Mouse (Mus musculus): ENCODE measurements around the gene Kif16b.

The Kif16b gene

DNA sequence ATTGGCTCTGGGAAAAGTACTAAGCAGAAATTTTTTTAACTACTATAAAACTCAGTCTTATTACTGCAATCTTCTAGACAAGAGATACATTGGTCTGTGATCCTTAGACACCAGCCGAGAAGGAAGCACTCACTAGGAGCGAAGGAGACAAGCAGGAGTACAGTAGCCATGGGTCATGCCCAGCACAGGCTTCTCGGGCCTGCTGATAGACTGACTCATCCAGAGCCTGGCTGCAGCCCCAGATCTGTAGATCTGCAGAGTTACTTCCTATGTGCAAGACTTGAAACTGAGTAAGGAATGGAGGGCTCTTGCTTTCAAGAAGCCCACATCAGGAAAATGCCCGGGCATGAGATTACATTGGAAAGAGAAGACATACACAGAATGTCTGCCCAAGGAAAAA is 169.0 kb downstream of the Kif16b start:
- no peak for DNase-seq (ENCODE audit: low read depth)

- DNase-seq (ENCODE audit: low read depth), result no peak
These were observed 169.6 kb downstream of the Kif16b start for GRCm38 (mm10) chr2:142731778-142732092.

DNA sequence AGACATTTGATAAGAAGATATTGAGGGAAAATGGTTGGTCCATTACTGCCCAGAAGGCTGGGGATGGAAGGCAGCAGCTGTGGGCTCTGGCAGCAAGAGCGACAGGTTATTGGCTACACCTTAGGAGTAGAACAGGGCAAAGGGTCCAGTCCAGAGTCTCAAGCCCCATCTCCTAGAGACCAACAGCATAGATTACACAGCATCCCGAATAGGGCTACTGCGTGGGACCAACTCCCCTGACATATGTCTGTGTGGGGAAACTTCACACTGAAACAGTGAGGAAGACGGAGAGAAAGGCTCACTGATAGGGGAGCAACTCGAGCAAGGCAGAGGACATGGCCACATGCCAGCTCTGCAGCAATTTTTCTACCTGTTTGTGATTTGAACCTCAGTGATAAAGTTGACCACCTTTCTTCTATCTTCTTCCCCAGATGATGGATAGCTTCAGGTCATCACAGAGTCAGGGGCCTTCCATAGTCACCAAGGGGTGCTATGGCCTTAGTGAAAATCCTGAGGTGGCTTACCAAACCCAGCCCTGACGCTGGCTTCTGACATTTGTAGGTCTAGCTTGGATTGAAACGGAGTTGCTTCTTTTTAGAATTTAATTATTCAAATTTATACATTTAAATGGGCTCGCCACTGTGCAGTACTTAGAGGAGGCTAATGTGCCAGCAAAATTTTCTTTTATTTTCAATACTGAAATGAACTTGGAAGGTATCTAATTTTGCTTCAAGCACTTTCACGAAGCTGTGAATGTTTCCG is 170.1 kb downstream of the Kif16b start:
- no peak for DNase-seq (ENCODE audit: low read depth)

DNA sequence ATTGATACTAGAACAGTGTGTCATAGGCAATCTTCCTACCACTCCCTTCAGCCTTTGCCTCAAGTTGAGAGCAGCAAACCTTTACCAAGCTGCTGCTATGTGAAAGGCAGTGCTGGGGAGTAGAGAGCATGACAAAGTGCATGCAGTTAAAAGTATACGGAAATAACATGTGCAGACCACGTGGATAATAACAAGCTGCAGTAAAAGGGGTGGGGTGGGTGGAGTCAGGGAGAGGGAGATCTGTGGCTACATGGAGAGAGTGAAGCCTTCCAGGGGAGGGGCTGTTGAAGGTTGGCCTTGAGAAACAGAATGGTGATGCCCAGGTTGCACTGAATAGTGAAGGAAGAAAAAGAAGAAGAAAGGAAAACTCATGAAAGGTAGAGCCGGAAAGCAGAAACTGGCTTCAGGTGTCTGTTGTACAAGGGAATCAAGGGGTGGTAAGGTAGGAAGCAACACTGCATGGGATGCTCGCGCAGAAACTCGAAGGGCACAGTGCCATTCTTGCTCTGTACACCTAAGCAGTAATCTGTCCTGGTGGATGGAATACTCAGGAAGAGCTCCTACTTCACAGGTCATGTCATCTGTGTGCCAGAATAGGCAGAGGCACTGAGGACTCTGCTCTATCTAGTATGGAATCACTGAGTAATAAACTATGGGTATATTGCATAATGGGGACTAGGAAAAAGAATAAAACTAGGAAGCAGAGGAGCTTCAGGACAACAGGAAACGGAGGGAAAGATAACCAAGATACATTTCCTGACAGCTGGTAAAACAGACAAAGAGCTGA is 176.9 kb downstream of the Kif16b start:
- no peak for DNase-seq (ENCODE audit: low read depth)

GRCm38 (mm10) chr2:142720174-142720573 is 181.2 kb downstream of the Kif16b start:
- DNase-seq (ENCODE audit: low read depth), result no peak

DNA sequence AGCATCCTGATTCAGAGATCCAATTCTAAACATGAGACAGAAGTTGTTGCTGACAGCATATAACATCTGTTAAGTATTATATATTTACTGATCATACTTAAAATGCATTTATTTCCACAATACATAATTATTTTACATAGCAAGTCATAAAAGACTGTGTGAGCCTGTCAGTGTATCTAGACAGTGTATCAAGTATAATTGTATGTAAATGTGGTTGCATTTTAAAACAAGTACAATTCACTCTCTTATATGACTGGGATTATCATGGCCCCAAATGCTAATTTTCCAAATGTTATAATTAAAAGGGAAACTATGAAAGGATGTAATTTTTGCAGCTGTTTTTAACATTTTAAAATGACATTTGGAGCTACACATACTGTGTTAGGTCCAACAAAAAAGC is 182.3 kb downstream of the Kif16b start:
- no peak for DNase-seq (ENCODE audit: low read depth)

DNA sequence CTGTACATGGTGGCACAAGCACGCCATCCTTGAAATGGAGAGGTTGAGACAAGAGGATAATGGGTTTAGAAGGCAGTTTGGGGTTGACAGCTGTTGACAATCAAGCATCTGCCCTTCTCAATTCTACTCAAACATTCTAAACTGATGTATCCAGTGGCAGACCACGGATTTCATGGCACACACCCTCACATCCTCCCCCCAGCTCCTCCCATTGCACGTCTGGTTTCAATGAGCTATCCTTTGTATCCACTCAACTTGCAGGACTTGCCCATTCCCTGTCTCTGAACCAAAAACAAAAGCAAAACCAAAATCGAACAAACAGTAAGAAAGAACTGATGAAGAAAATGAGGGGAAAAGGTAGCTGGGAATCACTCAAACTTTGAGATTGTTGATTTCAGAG is 183.7 kb downstream of the Kif16b start:
- no peak for DNase-seq (ENCODE audit: low read depth)

DNA sequence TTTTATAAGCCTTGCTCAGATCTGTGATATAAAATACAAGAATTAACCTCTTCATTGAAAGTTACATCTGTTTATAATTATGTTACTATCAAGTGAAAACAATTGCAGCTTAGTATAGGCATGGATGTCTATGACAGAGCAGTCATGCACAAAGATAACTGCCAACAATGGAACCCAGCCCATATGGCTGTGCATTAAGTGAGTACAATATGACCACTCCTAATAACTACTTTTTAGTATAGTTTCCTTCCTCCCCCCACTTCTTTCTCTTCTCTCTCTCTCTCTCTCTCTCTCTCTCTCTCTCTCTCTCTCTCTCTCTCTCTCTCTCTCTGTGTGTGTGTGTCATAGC is 185.4 kb downstream of the Kif16b start:
- no peak for DNase-seq (ENCODE audit: low read depth)

DNA sequence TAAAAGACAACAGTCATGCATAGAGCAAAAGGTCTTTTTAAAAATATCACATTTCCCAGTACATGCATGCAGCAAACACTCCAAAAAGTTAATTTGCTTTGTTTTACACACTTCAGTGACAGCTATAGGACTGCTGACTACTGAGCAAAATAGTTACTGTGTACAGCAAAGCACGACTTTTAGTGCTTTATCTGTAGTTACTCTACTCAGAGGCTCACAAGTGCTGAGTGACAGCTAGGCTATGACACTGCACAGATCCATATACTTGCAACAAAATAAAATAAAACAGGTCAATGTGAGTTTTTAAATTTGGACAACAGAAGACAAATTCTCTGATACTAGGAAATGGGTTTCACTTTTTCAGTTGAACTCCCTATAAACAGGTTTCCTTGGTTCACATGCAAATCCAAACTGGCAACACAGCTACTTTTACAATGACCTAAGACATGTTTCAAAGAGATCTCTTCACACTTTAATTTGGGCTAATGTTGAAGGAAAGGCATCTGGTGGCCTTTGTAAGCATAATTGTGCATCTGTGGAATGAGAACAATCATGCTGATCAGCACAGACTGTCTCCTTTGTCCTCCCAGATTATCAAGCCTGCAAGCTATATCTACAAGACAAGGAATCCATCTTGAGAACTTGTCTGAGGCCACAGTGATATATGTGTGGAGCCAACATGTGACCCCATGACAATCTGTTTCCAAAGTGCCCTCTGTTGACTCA is 186.0 kb downstream of the Kif16b start:
- DNase-seq (ENCODE audit: low read depth), result no peak

DNA sequence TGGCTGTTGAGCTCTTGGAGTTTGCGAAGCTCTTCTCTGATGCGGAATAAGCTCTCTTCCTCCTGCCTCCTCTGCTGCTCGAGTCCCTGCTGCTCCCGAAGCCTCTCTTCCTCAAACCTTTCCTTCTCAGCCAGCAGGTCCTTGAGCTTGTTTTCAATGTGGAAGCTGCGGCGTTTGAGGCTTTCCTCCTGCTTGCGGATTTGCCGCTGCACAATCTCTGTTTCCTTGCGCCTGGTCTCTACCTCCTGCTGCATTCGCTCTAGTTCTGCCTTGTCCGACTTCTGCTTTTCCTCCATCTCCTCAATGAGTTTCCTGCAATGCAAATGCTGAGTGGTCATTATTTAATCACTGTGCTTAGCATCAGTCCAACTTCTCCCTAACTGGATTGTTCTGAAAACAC is 188.6 kb downstream of the Kif16b start:
- DNase-seq (ENCODE audit: low read depth), result no peak

- no peak for DNase-seq (ENCODE audit: low read depth)
These were observed 192.0 kb downstream of the Kif16b start for GRCm38 (mm10) chr2:142709326-142709725.

GRCm38 (mm10) chr2:142700689-142701088 is 200.6 kb downstream of the Kif16b start:
- DNase-seq (ENCODE audit: low read depth), result no peak

- DNase-seq (ENCODE audit: low read depth), result no peak
These were observed 202.7 kb downstream of the Kif16b start for GRCm38 (mm10) chr2:142698650-142699049.

GRCm38 (mm10) chr2:142694936-142695331 is 206.4 kb downstream of the Kif16b start:
- no peak for DNase-seq (ENCODE audit: low read depth)

DNA sequence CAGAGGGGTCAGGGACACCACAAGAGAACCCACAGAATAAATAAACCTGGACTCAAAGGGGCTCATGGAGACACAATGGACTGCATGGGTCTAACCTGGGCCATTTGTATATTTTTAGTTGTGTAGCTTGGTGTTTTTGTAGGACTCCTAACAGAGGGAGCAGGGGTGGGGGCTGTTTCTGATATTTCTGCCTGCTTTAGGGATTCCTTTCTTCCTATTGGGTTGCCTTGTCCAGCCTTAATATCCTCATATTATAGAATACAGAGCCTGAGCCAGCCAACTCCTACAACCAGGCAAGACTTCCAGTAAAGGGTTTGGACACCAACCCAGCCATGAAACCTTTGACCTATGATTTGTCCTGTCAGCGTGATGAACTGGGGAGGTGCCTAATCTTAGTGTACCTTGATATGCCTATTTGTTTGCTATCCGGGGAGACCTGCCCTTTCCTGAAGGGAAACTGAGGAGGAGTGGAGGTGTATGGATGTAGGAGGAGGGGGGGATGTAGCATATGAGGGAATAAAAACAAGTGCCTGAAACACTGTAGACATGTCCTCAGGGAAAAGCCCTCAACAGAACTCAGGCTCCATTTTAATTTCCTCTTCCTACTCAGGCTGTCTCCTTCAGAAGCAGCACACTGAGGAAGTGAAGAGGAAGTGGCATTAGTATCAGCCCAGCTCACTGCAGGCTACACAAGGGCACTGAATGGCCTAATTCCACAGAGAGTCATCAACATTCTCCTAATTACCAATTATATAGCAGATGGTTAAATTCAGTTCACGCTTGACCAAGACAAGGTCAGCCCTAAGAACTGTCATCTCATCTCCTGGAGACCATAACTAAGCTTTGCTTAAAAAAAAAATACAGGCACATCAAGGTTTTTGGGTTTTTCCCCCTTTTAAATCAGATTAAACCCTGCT is 207.1 kb downstream of the Kif16b start:
- DNase-seq (ENCODE audit: low read depth), result no peak

GRCm38 (mm10) chr2:142693461-142693860 is 207.9 kb downstream of the Kif16b start:
- no peak for DNase-seq (ENCODE audit: low read depth)

DNA sequence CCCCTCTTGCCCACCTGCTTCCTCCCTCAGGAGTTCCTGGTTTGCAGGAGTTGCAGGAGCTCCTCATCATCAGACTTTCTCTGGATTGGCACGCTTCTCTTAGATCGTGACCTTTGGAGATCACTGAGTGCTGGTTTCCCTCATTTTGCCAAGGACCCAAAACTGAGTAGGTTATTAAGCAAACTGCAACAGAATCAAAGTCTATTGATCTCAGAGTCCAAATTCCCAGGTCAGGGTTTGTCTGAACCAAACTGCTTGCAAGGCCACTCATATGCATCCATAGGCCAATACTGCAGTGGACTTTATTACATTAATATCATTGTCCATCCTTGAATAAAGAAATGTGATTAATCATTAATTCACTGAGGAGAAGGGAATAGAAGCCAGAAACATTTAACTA is 211.8 kb downstream of the Kif16b start:
- no peak for DNase-seq (ENCODE audit: low read depth)

DNA sequence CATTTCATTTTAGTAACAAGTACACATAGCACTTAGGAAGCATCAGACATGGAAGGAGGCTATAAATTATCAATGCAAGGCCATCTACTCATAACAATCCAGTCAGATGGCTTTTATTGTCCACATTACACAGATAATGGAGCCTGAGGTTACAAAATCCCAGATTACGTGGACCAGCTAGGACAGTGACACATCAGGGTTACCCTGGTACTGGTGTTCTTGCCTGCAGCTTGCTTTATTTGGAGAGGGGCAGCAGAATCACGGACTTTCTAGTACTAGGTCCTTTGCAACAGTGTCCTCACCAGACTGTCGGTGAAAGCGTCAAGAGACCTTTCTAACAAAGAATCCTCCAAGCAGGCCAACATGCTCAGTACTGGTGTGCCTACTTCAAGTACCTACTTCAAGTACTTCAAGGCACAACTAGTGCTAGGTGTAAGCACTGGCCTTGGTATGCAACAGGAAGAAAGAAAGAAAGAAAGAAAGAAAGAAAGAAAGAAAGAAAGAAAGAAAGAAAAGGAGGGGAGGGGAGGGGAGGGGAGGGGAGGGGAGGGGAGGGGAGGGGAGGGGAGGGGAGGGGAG is 213.3 kb downstream of the Kif16b start:
- no peak for DNase-seq (ENCODE audit: low read depth)

GRCm38 (mm10) chr2:142682965-142683709 is 218.2 kb downstream of the Kif16b start:
- no peak for DNase-seq (ENCODE audit: low read depth)

GRCm38 (mm10) chr2:142668426-142668825 is 232.9 kb downstream of the Kif16b start:
- no peak for DNase-seq (ENCODE audit: low read depth)

- no peak for DNase-seq (ENCODE audit: low read depth)
These were observed 249.7 kb downstream of the Kif16b start for GRCm38 (mm10) chr2:142651591-142651990.
